ENCODE assay signal across 21 mouse cellular contexts in genomic region chr8:55964759-55965320, GRCm38 (mm10). TPM values are rescaled to one million over a fixed set of nuclear protein-coding genes. Genes with fewer than 3 reads are reported as not detected.
"Had no signal": no experiment of that assay in that cellular context is flagged by ENCODE, and none has a peak within 500 bp of the region (broad histone marks: within the 10 kb centered on the region; RNA-seq: fewer than 3 reads in every experiment).

No protein-coding gene starts in this region.

- H3K4me3 ChIP-seq: left cerebral cortex, adult 2 months; limb, embryonic 13.5 days; midbrain, embryonic 13.5 days had no signal

- H3K9ac ChIP-seq: limb, embryonic 13.5 days; liver, embryonic 14.5 days; midbrain, embryonic 13.5 days had no signal

- H3K36me3 ChIP-seq: limb, embryonic 13.5 days; midbrain, embryonic 13.5 days had no signal

- H3K27ac ChIP-seq: left cerebral cortex, adult 2 months; limb, embryonic 13.5 days; liver, embryonic 14.5 days; midbrain, embryonic 13.5 days had no signal

- H3K27me3 ChIP-seq: limb, embryonic 13.5 days; midbrain, embryonic 13.5 days had no signal

- H3K4me1 ChIP-seq: limb, embryonic 13.5 days; midbrain, embryonic 13.5 days had no signal

- H3K9me3 ChIP-seq: limb, embryonic 13.5 days; midbrain, embryonic 13.5 days had no signal

- ATAC-seq: midbrain, embryonic 13.5 days had no signal

- DNase-seq: kidney, adult 18-20 months; kidney, postnatal 14 days; lung, adult 18-20 months; lung, postnatal 36 days; right cerebral cortex, postnatal 4 days; spleen, adult 18-20 months; thymus, adult 18-20 months; thymus, postnatal 14 days had no signal

- H3K4me2 ChIP-seq: limb, embryonic 13.5 days; midbrain, embryonic 13.5 days had no signal

RNA-seq across cellular contexts. Expression of gene Glra3, which starts 24.6 kb away (rescaled TPM):
- total RNA-seq: liver, adult 2 months; megakaryocyte progenitor cell, adult 5-6 weeks had no signal
- polyA plus RNA-seq: liver, adult 2 months; liver, embryonic 14.5 days; lung, embryonic 16.5 days; neural tube, embryonic 11.5 days; stomach, embryonic 14.5 days had no signal

RNA-seq across cellular contexts. Expression of gene Adam29, which starts 58.1 kb away (rescaled TPM):
- total RNA-seq: layer of hippocampus, postnatal 25 days; left cerebral cortex, adult 2 months; left cerebral cortex, postnatal 14 days; liver, adult 2 months; megakaryocyte progenitor cell, adult 5-6 weeks; midbrain, postnatal 0 days had no signal
- polyA plus RNA-seq: kidney, embryonic 14.5 days; limb, embryonic 13.5 days; liver, adult 2 months; liver, embryonic 14.5 days; lung, embryonic 16.5 days; midbrain, embryonic 13.5 days; midbrain, postnatal 0 days; neural tube, embryonic 11.5 days; stomach, embryonic 14.5 days had no signal
